9 mouse cellular contexts compared by ENCODE assay signal in the genomic region with DNA sequence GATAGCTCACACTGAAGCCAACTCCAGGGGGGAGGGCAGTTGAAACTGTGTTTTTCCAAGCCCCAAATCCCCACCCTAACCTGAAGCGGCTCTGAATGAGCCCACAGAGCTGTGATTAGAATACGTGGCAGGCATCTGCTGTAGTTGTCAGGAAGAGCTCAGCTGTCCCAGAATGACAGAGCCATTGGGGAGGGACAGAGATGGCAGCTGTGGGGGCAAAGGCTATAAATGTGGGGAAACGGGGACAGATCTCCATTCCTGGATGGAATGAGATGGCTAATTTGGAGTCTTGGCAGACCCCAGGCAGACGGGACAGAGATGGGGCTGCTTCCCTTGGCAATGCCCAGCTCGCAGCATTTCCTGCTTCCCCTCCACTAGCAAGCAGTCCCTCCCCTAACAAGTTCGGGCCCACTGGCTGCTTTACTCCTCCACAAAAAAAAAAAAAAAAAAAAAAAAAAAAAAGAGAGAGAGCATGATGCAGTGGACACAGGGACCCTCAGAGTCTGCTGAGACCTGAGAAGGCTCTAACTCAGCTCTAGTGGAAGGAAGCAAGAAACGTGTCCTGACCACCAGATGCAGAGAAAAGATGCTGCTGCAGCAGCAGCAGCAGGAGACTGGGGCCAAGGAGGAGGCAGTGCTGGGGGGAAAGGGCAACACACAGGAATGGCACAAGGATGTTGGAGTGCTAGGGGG. TPM values are rescaled to one million over a fixed set of nuclear protein-coding genes. Genes with fewer than 3 reads are reported as not detected.
DNase-seq lines count a peak whose midpoint lies in the region; ATAC-seq and TF ChIP-seq lines count a peak whose summit lies in the region.
"Had no signal": no experiment of that assay in that cellular context is flagged by ENCODE, and none has a peak within 500 bp of the region (broad histone marks: within the 10 kb centered on the region; RNA-seq: fewer than 3 reads in every experiment).

No protein-coding gene starts in this region.

- DNase-seq in heart, adult 9 months (ENCODE audit: low spot score in 2 of 2), result no peak
- DNase-seq in ES-E14 (ENCODE audit: low read depth, low spot score), result no peak
- DNase-seq in forebrain, embryonic 14.5 days (ENCODE audit: low spot score), result no peak
- DNase-seq in right cerebral cortex, postnatal 25 days, result no peak
- no peak for DNase-seq in cerebellum, adult 9-10 months
- DNase-seq in left cerebral cortex, adult 8-10 months (ENCODE audit: low spot score in 2 of 2), result no peak
- DNase-seq: thymus, postnatal 25 days had no signal

- in situ Hi-C loops in ES-E14 (cut with MboI; ENCODE audit: low sequenced_read_pairs in 2 of 2, unreplicated experiment in 2 of 2), result no loop called here

- H3K9ac ChIP-seq in heart, embryonic 16.5 days (ENCODE audit: low read length), result peak overlapping the region; percentile 72; the same call in 1 of the 2 replicates
- H3K9ac ChIP-seq in ES-E14 (ENCODE audit: insufficient read depth, low read depth, low read length, poor library complexity, severe bottlenecking), result no peak overlapping the region
- H3K9ac ChIP-seq in forebrain, embryonic 14.5 days (ENCODE audit: low read length), result peak overlapping the region; percentile 93; the same call in 1 of the 2 replicates
- H3K9ac ChIP-seq in liver, embryonic 16.5 days (ENCODE audit: low read depth, low read length), result no peak overlapping the region

- H3K27ac ChIP-seq in heart, embryonic 16.5 days (ENCODE audit: low read length), result peak overlapping the region; percentile 58
- no peak overlapping the region for H3K27ac ChIP-seq in ES-E14 (ENCODE audit: insufficient read depth, low read depth, low read length, poor library complexity, severe bottlenecking)
- 0 out of 2 replicates have a peak overlapping the region, but pooled peaks have one; percentile 85 for H3K27ac ChIP-seq in forebrain, embryonic 14.5 days (ENCODE audit: low read depth, low read length)
- H3K27ac ChIP-seq in liver, embryonic 16.5 days (ENCODE audit: low read length), result no peak overlapping the region

- H3K4me1 ChIP-seq in heart, embryonic 16.5 days (ENCODE audit: control insufficient read depth, insufficient read depth, low read length), result peaks cover 30% of the 10 kb centered on the region
- peaks cover 1 to 16% of the 10 kb centered on the region in 2 experiments; a peak in 3 of 4 replicates for H3K4me1 ChIP-seq in ES-E14 (ENCODE audit: control insufficient read depth in 2 of 2, insufficient read depth in 2 of 2, low read length in 2 of 2, poor library complexity in 1 of 2)
- peaks cover 12% of the 10 kb centered on the region for H3K4me1 ChIP-seq in forebrain, embryonic 14.5 days (ENCODE audit: control insufficient read depth, insufficient read depth, low read length)
- H3K4me1 ChIP-seq in liver, embryonic 16.5 days (ENCODE audit: control insufficient read depth, low read depth, low read length), result peaks cover 14% of the 10 kb centered on the region

- no peak overlapping the region for H3K4me3 ChIP-seq in heart, embryonic 16.5 days (ENCODE audit: low read length)
- no peak overlapping the region for H3K4me3 ChIP-seq in ES-E14 (ENCODE audit: insufficient read depth in 1 of 2, low read depth in 1 of 2, low read length in 2 of 2, poor library complexity in 1 of 2, severe bottlenecking in 1 of 2)
- H3K4me3 ChIP-seq in forebrain, embryonic 14.5 days (ENCODE audit: low read depth, low read length), result no peak overlapping the region; the same call in 1 of the 2 replicates
- H3K4me3 ChIP-seq in liver, embryonic 16.5 days (ENCODE audit: low read depth, low read length), result no peak overlapping the region

- H3K27me3 ChIP-seq in heart, embryonic 16.5 days (ENCODE audit: control insufficient read depth, insufficient read depth, low read length), result no peaks in the 10 kb centered on the region
- H3K27me3 ChIP-seq in forebrain, embryonic 14.5 days (replicated peaks; ENCODE audit: control insufficient read depth, insufficient read depth, low read length), result no peaks in the 10 kb centered on the region
- peaks cover 48% of the 10 kb centered on the region for H3K27me3 ChIP-seq in liver, embryonic 16.5 days (ENCODE audit: control insufficient read depth, insufficient read depth, low read depth, low read length)

- 18% methylated on average over 7 of the region's 7 CpGs for WGBS in heart, embryonic 16.5 days
- WGBS in forebrain, embryonic 14.5 days, result 23% methylated on average over 7 of the region's 7 CpGs
- 18% methylated on average over 7 of the region's 7 CpGs for WGBS in liver, embryonic 16.5 days (ENCODE audit: insufficient replicate concordance)

- H3K9me3 ChIP-seq in heart, embryonic 16.5 days (replicated peaks; ENCODE audit: control insufficient read depth, low read length), result no peaks in the 10 kb centered on the region
- no peaks in the 10 kb centered on the region for H3K9me3 ChIP-seq in ES-E14 (ENCODE audit: control insufficient read depth, insufficient read depth, low read depth, low read length)
- no peaks in the 10 kb centered on the region for H3K9me3 ChIP-seq in forebrain, embryonic 14.5 days (replicated peaks; ENCODE audit: control insufficient read depth, low read length)
- no peaks in the 10 kb centered on the region for H3K9me3 ChIP-seq in liver, embryonic 16.5 days (replicated peaks; ENCODE audit: control insufficient read depth, low read length)

- no peak for ATAC-seq in heart, embryonic 16.5 days (replicated peaks; ENCODE audit: extremely low read depth, insufficient read depth, low FRiP score)
- no peak for ATAC-seq in forebrain, embryonic 14.5 days
- no peak for ATAC-seq in liver, embryonic 16.5 days (ENCODE audit: low read depth)

- H3K4me2 ChIP-seq in heart, embryonic 16.5 days (ENCODE audit: low read depth, low read length), result peak overlapping the region; percentile 84
- peak overlapping the region; percentile 84 for H3K4me2 ChIP-seq in forebrain, embryonic 14.5 days (ENCODE audit: low read length)
- 0 out of 2 replicates have a peak overlapping the region, but pooled peaks have one; percentile 97 for H3K4me2 ChIP-seq in liver, embryonic 16.5 days (ENCODE audit: low read depth, low read length)

- no peaks in the 10 kb centered on the region for H3K36me3 ChIP-seq in heart, embryonic 16.5 days (ENCODE audit: control insufficient read depth, insufficient read depth)
- H3K36me3 ChIP-seq in ES-E14 (ENCODE audit: control insufficient read depth, insufficient read depth, low read length, poor library complexity, severe bottlenecking), result no peaks in the 10 kb centered on the region
- H3K36me3 ChIP-seq in forebrain, embryonic 14.5 days (ENCODE audit: control insufficient read depth, insufficient read depth, low read length), result no peaks in the 10 kb centered on the region
- no peaks in the 10 kb centered on the region for H3K36me3 ChIP-seq in liver, embryonic 16.5 days (ENCODE audit: control insufficient read depth, insufficient read depth)

TF ChIP-seq in ES-E14, 5 proteins besides CTCF, POLR2A, EP300 and RAD21:
- no peak for TF ChIP-seq MAFK (IDR thresholded peaks at IDR 0.05; ENCODE audit: insufficient read depth, low read depth, low read length)
- 0 out of 2 replicates have a peak, but pooled peaks have one; percentile 40 for TF ChIP-seq ZNF384 (IDR thresholded peaks at IDR 0.05; ENCODE audit: low read depth, low read length)
- TF ChIP-seq CHD2 (IDR thresholded peaks at IDR 0.05; ENCODE audit: low read depth, low read length), result no peak
- TF ChIP-seq ZC3H11A (IDR thresholded peaks at IDR 0.05; ENCODE audit: borderline replicate concordance, low read depth, low read length), result no peak
- TF ChIP-seq HCFC1 (IDR thresholded peaks at IDR 0.05; ENCODE audit: borderline replicate concordance, insufficient read depth, low read length), result no peak

RNA-seq across cellular contexts. Expression of gene Nudt14, which starts 9.4 kb away (rescaled TPM):
- 36.0 and 43.3 TPM in 2 replicates for polyA plus RNA-seq in heart, embryonic 16.5 days (2015; fragmentation: Nextera tagmentation; extraction: Ambion mirVana)
- 21.9 and 28.1 TPM in 2 replicates for total RNA-seq in ES-E14 (2012; rRNA removed)
- polyA plus RNA-seq in forebrain, embryonic 14.5 days (2014; fragmentation: Nextera tagmentation; extraction: Ambion mirVana), result 62.8 and 75.9 TPM in 2 replicates
- polyA plus RNA-seq in liver, embryonic 16.5 days (2015; fragmentation: Nextera tagmentation; extraction: Ambion mirVana), result 12.1 and 13.3 TPM in 2 replicates
- 10 to 100 TPM in 3 of 4 experiments, 1 to 10 TPM in 1; 9.8 to 17.1 (median 11.8) TPM for total RNA-seq in left cerebral cortex, adult 8-10 months (2022)

RNA-seq across cellular contexts. Expression of gene Jag2, which starts 21.7 kb away (rescaled TPM):
- 4.0 and 5.4 TPM in 2 replicates for polyA plus RNA-seq in heart, embryonic 16.5 days (2015; fragmentation: Nextera tagmentation; extraction: Ambion mirVana)
- total RNA-seq in ES-E14 (2012; rRNA removed), result 54.1 and 129 TPM in 2 replicates
- polyA plus RNA-seq in forebrain, embryonic 14.5 days (2014; fragmentation: Nextera tagmentation; extraction: Ambion mirVana), result 5.3 and 7.5 TPM in 2 replicates
- 0.21 and 0.34 TPM in 2 replicates for polyA plus RNA-seq in liver, embryonic 16.5 days (2015; fragmentation: Nextera tagmentation; extraction: Ambion mirVana)
- total RNA-seq in left cerebral cortex, adult 8-10 months (2022), result 10 to 100 TPM; 48.1 to 69.9 (median 58.9) TPM

RNA-seq across cellular contexts. Expression of gene Btbd6, which starts 25.0 kb away (rescaled TPM):
- 26.0 and 26.1 TPM in 2 replicates for polyA plus RNA-seq in heart, embryonic 16.5 days (2015; fragmentation: Nextera tagmentation; extraction: Ambion mirVana)
- total RNA-seq in ES-E14 (2012; rRNA removed), result 13.4 and 15.2 TPM in 2 replicates
- polyA plus RNA-seq in forebrain, embryonic 14.5 days (2014; fragmentation: Nextera tagmentation; extraction: Ambion mirVana), result 35.0 and 37.5 TPM in 2 replicates
- polyA plus RNA-seq in liver, embryonic 16.5 days (2015; fragmentation: Nextera tagmentation; extraction: Ambion mirVana), result 4.5 and 4.9 TPM in 2 replicates
- 10 to 100 TPM; 64.2 to 73.5 (median 68.7) TPM for total RNA-seq in left cerebral cortex, adult 8-10 months (2022)

RNA-seq across cellular contexts. Expression of gene Brf1, which starts 49.2 kb away (rescaled TPM):
- 38.3 and 42.6 TPM in 2 replicates for polyA plus RNA-seq in heart, embryonic 16.5 days (2015; fragmentation: Nextera tagmentation; extraction: Ambion mirVana)
- 56.4 and 63.4 TPM in 2 replicates for total RNA-seq in ES-E14 (2012; rRNA removed)
- 43.0 and 51.0 TPM in 2 replicates for polyA plus RNA-seq in forebrain, embryonic 14.5 days (2014; fragmentation: Nextera tagmentation; extraction: Ambion mirVana)
- 22.8 and 25.7 TPM in 2 replicates for polyA plus RNA-seq in liver, embryonic 16.5 days (2015; fragmentation: Nextera tagmentation; extraction: Ambion mirVana)
- 10 to 100 TPM; 46.0 to 56.9 (median 48.2) TPM for total RNA-seq in left cerebral cortex, adult 8-10 months (2022)

Comparison
In these comparisons a context has a peak if more than half of its experiments do, and no peak if none do; other contexts are left out.
1. H3K27ac ChIP-seq: peak in heart, embryonic 16.5 days (single experiment) and forebrain, embryonic 14.5 days (single experiment); none in ES-E14 (single experiment) and liver, embryonic 16.5 days (single experiment).
2. H3K9ac ChIP-seq: peak in heart, embryonic 16.5 days (single experiment) and forebrain, embryonic 14.5 days (single experiment); none in ES-E14 (single experiment) and liver, embryonic 16.5 days (single experiment).
3. Peak in every context shown above with its lines, with median percentiles within 50 percentile points of each other: H3K4me2 ChIP-seq.